Mouse (Mus musculus) G1E (cell line): Measurements from ENCODE around the gene Zbtb32.

Source experiments
- CTCF ChIP-seq: IDR thresholded peaks from 2 replicates; pipeline ENCODE4 v1.5.1; 2012; ENCODE audit warnings: low read depth, low read length, inconsistent platforms, mixed read lengths
- GATA1 ChIP-seq: IDR thresholded peaks from 2 replicates; pipeline ENCODE4 v1.6.1; 2012; ENCODE audit warnings: borderline replicate concordance, low read length, inconsistent platforms, mixed read lengths
- GATA2 ChIP-seq: IDR thresholded peaks from 2 replicates; pipeline ENCODE4 v1.6.1; 2012; ENCODE audit warnings: low read depth, low read length, inconsistent platforms, borderline replicate concordance
- POLR2AphosphoS5 ChIP-seq: IDR thresholded peaks from 2 replicates; pipeline ENCODE4 v1.6.1; 2012; ENCODE audit warnings: low read depth, low read length, inconsistent platforms; ENCODE audit not compliant: insufficient replicate concordance
- TAL1 ChIP-seq: conservative IDR thresholded peaks from 2 replicates; pipeline ENCODE4 v1.6.1; 2012; ENCODE audit warnings: low read depth, low read length, inconsistent platforms, mixed read lengths

DNA sequence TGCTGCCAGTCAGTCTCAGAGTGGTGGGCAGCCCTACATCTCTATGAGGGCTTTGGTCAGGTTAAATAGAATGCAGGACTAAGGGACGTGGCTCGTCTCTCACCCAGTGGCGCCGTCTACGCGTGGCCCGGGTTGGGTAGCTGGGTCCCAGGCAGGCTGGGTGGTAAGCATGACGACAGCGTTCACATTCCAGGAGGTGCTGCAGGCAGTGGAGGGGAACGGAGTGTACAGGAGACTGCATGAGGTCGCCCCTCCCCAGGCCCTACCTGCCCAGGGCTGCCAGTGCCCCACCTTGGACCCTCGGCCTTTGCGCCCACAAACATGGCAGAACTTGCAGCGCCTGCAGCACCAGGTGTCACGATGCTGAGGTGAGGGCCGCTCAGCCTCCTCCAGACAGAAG lies 17.2 kb downstream of the Zbtb32 start:
- TF ChIP-seq GATA1: no peak
- no peak for TF ChIP-seq CTCF
- no peak for TF ChIP-seq TAL1
- no peak for TF ChIP-seq GATA2
- no peak for TF ChIP-seq POLR2AphosphoS5
